ENCODE assay signal across 12 mouse cellular contexts in genomic region chr5:105598866-105599265, GRCm38 (mm10).
DNase-seq lines count a peak whose midpoint lies in the region; ATAC-seq and TF ChIP-seq lines count a peak whose summit lies in the region.
"Had no signal": no experiment of that assay in that cellular context is flagged by ENCODE, and none has a peak within 500 bp of the region (broad histone marks: within the 10 kb centered on the region; RNA-seq: fewer than 3 reads in every experiment).

No protein-coding gene starts in this region.

- no peak overlapping the region for H3K9ac ChIP-seq in lung, embryonic 14.5 days
- H3K9ac ChIP-seq: embryonic facial prominence, embryonic 12.5 days; limb, embryonic 13.5 days; neural tube, embryonic 13.5 days had no signal

- no peak overlapping the region for H3K4me3 ChIP-seq in heart, embryonic 10.5 days
- H3K4me3 ChIP-seq in lung, embryonic 14.5 days (ENCODE audit: low read depth, low read length): no peak overlapping the region
- H3K4me3 ChIP-seq: embryonic facial prominence, embryonic 12.5 days; limb, embryonic 13.5 days; neural tube, embryonic 13.5 days had no signal

- TF ChIP-seq CTCF in lung, embryonic 14.5 days (IDR thresholded peaks at IDR 0.05; ENCODE audit: low read depth): no peak

- 0 out of 2 replicates have a peak, but pooled peaks cover 8% of the 10 kb centered on the region for H3K36me3 ChIP-seq in heart, embryonic 10.5 days
- no peaks in the 10 kb centered on the region for H3K36me3 ChIP-seq in lung, embryonic 14.5 days (ENCODE audit: insufficient read depth)
- H3K36me3 ChIP-seq: embryonic facial prominence, embryonic 12.5 days; limb, embryonic 13.5 days; neural tube, embryonic 13.5 days had no signal

- WGBS in heart, embryonic 10.5 days: 59% methylated on average over 9 of the region's 9 CpGs
- WGBS in lung, embryonic 14.5 days: 71% methylated on average over 9 of the region's 9 CpGs

- H3K27ac ChIP-seq in heart, embryonic 10.5 days: peak overlapping the region; percentile 10; the same call in 1 of the 2 replicates
- H3K27ac ChIP-seq in lung, embryonic 14.5 days (ENCODE audit: low read depth): peak overlapping the region; percentile 16; the same call in 1 of the 2 replicates
- H3K27ac ChIP-seq: embryonic facial prominence, embryonic 12.5 days; limb, embryonic 13.5 days; neural tube, embryonic 13.5 days; stomach, postnatal 0 days had no signal

- no peak for ATAC-seq in lung, embryonic 14.5 days (ENCODE audit: insufficient read depth)
- ATAC-seq in megakaryocyte-erythroid progenitor cell, adult 5-6 weeks (replicated peaks; ENCODE audit: low FRiP score, low TSS enrichment, poor library complexity, severe bottlenecking): no peak

- H3K4me1 ChIP-seq in heart, embryonic 10.5 days: peaks cover 17% of the 10 kb centered on the region
- H3K4me1 ChIP-seq in lung, embryonic 14.5 days (ENCODE audit: insufficient read depth): no peaks in the 10 kb centered on the region
- H3K4me1 ChIP-seq: embryonic facial prominence, embryonic 12.5 days; limb, embryonic 13.5 days; neural tube, embryonic 13.5 days had no signal

- DNase-seq in embryo, embryonic 11 days: peak; percentile 23
- no peak for DNase-seq in embryo, embryonic 9.5 days (ENCODE audit: extremely low spot score)
- DNase-seq in 416B (ENCODE audit: low read depth): peak; percentile 42
- no peak for DNase-seq in heart, embryonic 10.5 days (ENCODE audit: low spot score)
- DNase-seq in lung, embryonic 14.5 days: peak; percentile 58
- DNase-seq in cerebellum, postnatal 36 days: no peak
- DNase-seq in urinary bladder, postnatal 4 days (ENCODE audit: low spot score in 2 of 2): no peak

- H3K4me2 ChIP-seq in lung, embryonic 14.5 days: no peak overlapping the region
- H3K4me2 ChIP-seq: embryonic facial prominence, embryonic 12.5 days; limb, embryonic 13.5 days; neural tube, embryonic 13.5 days had no signal

- no peaks in the 10 kb centered on the region for H3K9me3 ChIP-seq in heart, embryonic 10.5 days
- H3K9me3 ChIP-seq in lung, embryonic 14.5 days (ENCODE audit: low read depth, low read length): no peaks in the 10 kb centered on the region
- H3K9me3 ChIP-seq: embryonic facial prominence, embryonic 12.5 days; limb, embryonic 13.5 days; neural tube, embryonic 13.5 days had no signal

- H3K27me3 ChIP-seq in heart, embryonic 10.5 days (ENCODE audit: insufficient read depth, poor library complexity, severe bottlenecking): no peaks in the 10 kb centered on the region
- no peaks in the 10 kb centered on the region for H3K27me3 ChIP-seq in lung, embryonic 14.5 days (ENCODE audit: insufficient read depth, low read length)
- H3K27me3 ChIP-seq: embryonic facial prominence, embryonic 12.5 days; limb, embryonic 13.5 days; neural tube, embryonic 13.5 days had no signal

Comparison
In these comparisons a context has a peak if more than half of its experiments do, and no peak if none do; other contexts are left out.
1. DNase-seq: peak in embryo, embryonic 11 days (single experiment), 416B (single experiment) and lung, embryonic 14.5 days (single experiment); none in embryo, embryonic 9.5 days (single experiment), heart, embryonic 10.5 days (single experiment), cerebellum, postnatal 36 days (0 of 2) and urinary bladder, postnatal 4 days (0 of 2).